Mouse (Mus musculus) erythroblast, embryonic 14.5 days (primary cell): Measurements from ENCODE around the gene Rab4b. TPM values are rescaled to one million over a fixed set of nuclear protein-coding genes. Genes with fewer than 3 reads are reported as not detected.

Source experiments
- H3K27me3 ChIP-seq: 2 replicates; pipeline ENCODE4 v1.6.1; 2012; ENCODE audit warnings: inconsistent platforms; ENCODE audit not compliant: control insufficient read depth
- H3K36me3 ChIP-seq: 2 replicates; pipeline ENCODE4 v1.6.1; 2012; ENCODE audit warnings: mild to moderate bottlenecking, inconsistent platforms; ENCODE audit not compliant: control insufficient read depth
- H3K4me1 ChIP-seq: 2 replicates; pipeline ENCODE4 v1.6.1; 2012; ENCODE audit warnings: inconsistent platforms; ENCODE audit not compliant: control insufficient read depth
- H3K4me3 ChIP-seq: replicated peaks from 2 replicates; pipeline ENCODE3; 2012; ENCODE audit warnings: moderate library complexity, mild to moderate bottlenecking, inconsistent platforms
- H3K9me3 ChIP-seq: 2 replicates; pipeline ENCODE4 v1.6.1; 2012; ENCODE audit warnings: low read length, inconsistent platforms, mixed read lengths; ENCODE audit not compliant: control insufficient read depth
- GATA1 ChIP-seq: IDR thresholded peaks from 2 replicates; pipeline ENCODE4 v1.6.1; 2012; ENCODE audit warnings: low read length, inconsistent platforms, mixed read lengths
- TAL1 ChIP-seq: IDR thresholded peaks from 3 replicates; pipeline ENCODE4 v1.6.1; 2012; ENCODE audit warnings: low read length, inconsistent platforms, mixed read lengths
- polyA plus RNA-seq: library from polyadenylated mRNA; stranded (reverse); fragments of >175 nt; gene quantifications from 2 replicates; pipeline ENCODE4 v1.2.3, GENCODE M21; 2012

Rab4b gene
- 12.0 and 13.5 TPM in 2 replicates for polyA plus RNA-seq

- Histone ChIP-seq H3K4me1 (peaks cover 27% of the 10 kb centered on the region), H3K9me3 (no peaks in the 10 kb centered on the region), H3K27me3 (no peaks in the 10 kb centered on the region), H3K4me3 (peak within 1 kb of the TSS; percentile 86), H3K36me3 (peaks cover 20% of the 10 kb centered on the region)
- TF ChIP-seq GATA1 (no peak), TAL1 (no peak)
These were observed at the start of gene Rab4b for GRCm38 (mm10) chr7:27178324-27179216. TSS of gene Rab4b (minus strand) at chr7:27178896.

GRCm38 (mm10) chr7:27228281-27228821 is 49.7 kb upstream of the Rab4b start, which contains the start of gene Itpkc:
TSS of gene Itpkc (minus strand) at chr7:27228661.
- H3K27me3 ChIP-seq = no peaks in the 10 kb centered on the region
- H3K9me3 ChIP-seq = no peaks in the 10 kb centered on the region
- H3K4me3 ChIP-seq = peak within 1 kb of the TSS; percentile 87
- peaks cover 75% of the 10 kb centered on the region for H3K4me1 ChIP-seq
- H3K36me3 ChIP-seq = peaks cover 6% of the 10 kb centered on the region
- TF ChIP-seq GATA1 (no peak), TAL1 (no peak)

- H3K4me3 ChIP-seq = peak overlapping the region; percentile 87
- peaks cover 77% of the 10 kb centered on the region for H3K4me1 ChIP-seq
- no peaks in the 10 kb centered on the region for H3K9me3 ChIP-seq
- H3K27me3 ChIP-seq = no peaks in the 10 kb centered on the region
- no peak for TF ChIP-seq TAL1
- TF ChIP-seq GATA1 = no peak
- peaks cover 6% of the 10 kb centered on the region for H3K36me3 ChIP-seq
These were observed 49.0 kb upstream of the Rab4b start for GRCm38 (mm10) chr7:27227676-27228075.

GRCm38 (mm10) chr7:27227276-27227675 is 48.6 kb upstream of the Rab4b start:
- TF ChIP-seq GATA1 = no peak
- TF ChIP-seq TAL1 = no peak
- Histone ChIP-seq H3K4me1 (peaks cover 77% of the 10 kb centered on the region), H3K9me3 (no peaks in the 10 kb centered on the region), H3K36me3 (peaks cover 6% of the 10 kb centered on the region), H3K27me3 (no peaks in the 10 kb centered on the region), H3K4me3 (peak overlapping the region; percentile 87)

- peaks cover 79% of the 10 kb centered on the region for H3K4me1 ChIP-seq
These were observed 46.3 kb upstream of the Rab4b start for GRCm38 (mm10) chr7:27224877-27225575.

GRCm38 (mm10) chr7:27222538-27222937 is 43.8 kb upstream of the Rab4b start:
- H3K4me3 ChIP-seq = no peak overlapping the region
- peaks cover 63% of the 10 kb centered on the region for H3K4me1 ChIP-seq
- H3K9me3 ChIP-seq = no peaks in the 10 kb centered on the region
- TF ChIP-seq GATA1 (no peak), TAL1 (no peak)
- H3K27me3 ChIP-seq = no peaks in the 10 kb centered on the region
- peaks cover 26% of the 10 kb centered on the region for H3K36me3 ChIP-seq

More at GRCm38 (mm10) chr7:27224877-27225575, 46.3 kb upstream of the Rab4b start:
- Histone ChIP-seq H3K9me3 (no peaks in the 10 kb centered on the region), H3K27me3 (no peaks in the 10 kb centered on the region), H3K36me3 (peaks cover 13% of the 10 kb centered on the region), H3K4me3 (no peak overlapping the region)
- TF ChIP-seq TAL1 (no peak), GATA1 (no peak)

GRCm38 (mm10) chr7:27221939-27222338 is 43.2 kb upstream of the Rab4b start:
- H3K27me3 ChIP-seq = no peaks in the 10 kb centered on the region
- TF ChIP-seq TAL1 = no peak
- TF ChIP-seq GATA1 = no peak
- H3K4me3 ChIP-seq = no peak overlapping the region
- peaks cover 31% of the 10 kb centered on the region for H3K36me3 ChIP-seq
- peaks cover 57% of the 10 kb centered on the region for H3K4me1 ChIP-seq
- no peaks in the 10 kb centered on the region for H3K9me3 ChIP-seq

GRCm38 (mm10) chr7:27219937-27220336 is 41.2 kb upstream of the Rab4b start:
- H3K36me3 ChIP-seq = peaks cover 34% of the 10 kb centered on the region
- TF ChIP-seq GATA1 (no peak), TAL1 (no peak)

GRCm38 (mm10) chr7:27218586-27218985 is 39.9 kb upstream of the Rab4b start:
- Histone ChIP-seq H3K36me3 (peaks cover 40% of the 10 kb centered on the region), H3K4me1 (peaks cover 23% of the 10 kb centered on the region), H3K9me3 (no peaks in the 10 kb centered on the region), H3K4me3 (no peak overlapping the region), H3K27me3 (no peaks in the 10 kb centered on the region)
- TF ChIP-seq TAL1 (no peak), GATA1 (no peak)

More at GRCm38 (mm10) chr7:27219937-27220336, 41.2 kb upstream of the Rab4b start:
- Histone ChIP-seq H3K9me3 (no peaks in the 10 kb centered on the region), H3K27me3 (no peaks in the 10 kb centered on the region), H3K4me1 (peaks cover 37% of the 10 kb centered on the region), H3K4me3 (no peak overlapping the region)
